Mouse (Mus musculus) ES-Bruce4 (cell line): ENCODE results near the gene Atp6v1fnb.

Experiments used
- CTCF ChIP-seq: IDR thresholded peaks from one replicate; pipeline ENCODE4 v1.8.1; 2011; ENCODE audit warnings: low read depth, low read length
- POLR2A ChIP-seq: IDR thresholded peaks from one replicate; pipeline ENCODE4 v1.8.1; 2011; ENCODE audit warnings: low read length; ENCODE audit not compliant: insufficient read depth

GRCm38 (mm10) chr6:29506834-29507233 is 35.6 kb downstream of the Atp6v1fnb start:
- no peak for TF ChIP-seq CTCF
- no peak for TF ChIP-seq POLR2A
